Mouse (Mus musculus): ENCODE data around the gene Hoxa1. TPM values are rescaled to one million over a fixed set of nuclear protein-coding genes. Genes with fewer than 3 reads are reported as not detected.
A peak's percentile ranks its signal among the peaks of the same experiment; 100 is the strongest.

The Hoxa1 gene
- polyA plus RNA-seq, 1 experiment from 2014 or later = 1.6 TPM

- peak overlapping the region; percentile 8 for H3K27ac ChIP-seq (replicated peaks)
- peak overlapping the region; percentile 50 for H3K4me2 ChIP-seq
- ATAC-seq (ENCODE audit: extremely low read depth, insufficient number of reproducible peaks, low FRiP score, low TSS enrichment) = no peak
- H3K9ac ChIP-seq = peak overlapping the region; percentile 64
- H3K9me3 ChIP-seq = no peaks in the 10 kb centered on the region
- no peaks in the 10 kb centered on the region for H3K36me3 ChIP-seq
- no peaks in the 10 kb centered on the region for H3K4me1 ChIP-seq
- peak overlapping the region; percentile 52 for H3K4me3 ChIP-seq
- 5% methylated on average over 4 of the region's 4 CpGs for WGBS
- H3K27me3 ChIP-seq (replicated peaks) = peaks cover 99% of the 10 kb centered on the region
These were observed 21.0 kb upstream of the Hoxa1 start for GRCm38 (mm10) chr6:52178918-52179665.

DNA sequence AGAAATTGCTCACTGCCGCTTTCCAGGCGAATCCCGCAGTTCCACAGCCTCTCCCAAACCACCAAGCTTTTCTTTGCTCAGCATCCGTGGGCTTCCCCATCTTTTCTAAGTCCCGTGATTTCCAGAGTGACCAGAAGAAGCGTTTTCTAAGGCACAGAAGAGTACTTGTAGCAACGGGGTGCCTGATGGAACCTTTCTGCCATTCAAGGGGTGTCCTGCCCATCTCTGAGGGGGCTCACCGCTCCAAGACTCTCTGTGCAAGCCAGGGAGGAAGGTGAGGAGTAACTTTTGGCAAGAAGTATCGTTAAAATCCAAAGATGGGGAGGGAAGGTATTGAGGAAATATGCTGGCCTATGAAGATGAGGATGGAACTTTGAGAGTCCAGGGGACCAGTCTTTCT lies 19.7 kb upstream of the Hoxa1 start:
- peak overlapping the region; percentile 86 for H3K27ac ChIP-seq (replicated peaks)

DNA sequence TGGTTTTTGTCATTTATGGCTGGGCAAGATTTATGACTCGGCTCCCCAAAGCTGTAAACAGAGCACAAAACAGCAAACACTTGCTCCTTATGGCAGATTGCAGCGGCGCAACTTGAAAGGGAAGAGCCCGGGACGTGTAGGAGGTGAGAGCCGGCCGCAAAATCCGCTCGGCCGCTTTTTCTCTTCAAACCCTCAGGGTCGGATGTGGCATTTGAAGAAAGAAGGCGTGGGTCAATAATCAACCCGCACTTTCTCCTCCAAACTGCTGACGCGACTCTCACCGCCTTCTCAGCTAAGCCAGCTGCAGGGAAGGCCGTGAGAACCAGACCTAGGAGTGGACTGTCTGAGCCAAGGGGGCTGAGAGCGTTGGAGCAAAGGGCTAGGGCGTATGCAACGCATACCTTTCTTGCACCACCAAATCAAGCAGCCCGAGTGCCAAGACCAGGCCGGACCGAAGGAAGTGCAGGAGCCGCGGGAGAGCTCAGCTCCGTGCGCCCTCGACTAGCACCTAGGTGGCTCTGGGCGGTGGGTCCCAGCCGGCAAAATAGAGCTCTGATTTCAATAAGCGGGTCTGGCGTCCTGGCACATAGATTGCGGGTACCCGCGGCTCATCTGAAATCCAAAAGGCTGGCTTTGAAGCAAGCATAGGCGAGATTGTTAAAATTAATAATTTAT lies 19.1 kb upstream of the Hoxa1 start, which contains the start of gene 5730596B20Rik:
Gene 5730596B20Rik (plus strand): TSS at position 438 of the 675 bp plus-strand sequence.
- H3K4me2 ChIP-seq = peak within 1 kb of the TSS; percentile 50
- H3K9me3 ChIP-seq = no peaks in the 10 kb centered on the region
- ATAC-seq (ENCODE audit: extremely low read depth, insufficient number of reproducible peaks, low FRiP score, low TSS enrichment) = no peak
- peak within 1 kb of the TSS; percentile 52 for H3K4me3 ChIP-seq
- WGBS = 2% methylated on average over 36 of the region's 36 CpGs
- H3K36me3 ChIP-seq = no peaks in the 10 kb centered on the region
- peaks cover 99% of the 10 kb centered on the region for H3K27me3 ChIP-seq (replicated peaks)
- peak within 1 kb of the TSS; percentile 86 for H3K27ac ChIP-seq (replicated peaks)
- H3K9ac ChIP-seq = peak within 1 kb of the TSS; percentile 79
- peaks cover 7% of the 10 kb centered on the region for H3K4me1 ChIP-seq

More for the DNA sequence above, 19.7 kb upstream of the Hoxa1 start:
- H3K27me3 ChIP-seq (replicated peaks) = peaks cover 99% of the 10 kb centered on the region
- peak overlapping the region; percentile 52 for H3K4me3 ChIP-seq
- H3K9me3 ChIP-seq = no peaks in the 10 kb centered on the region
- WGBS = 5% methylated on average over 9 of the region's 9 CpGs
- H3K36me3 ChIP-seq = no peaks in the 10 kb centered on the region
- peak overlapping the region; percentile 50 for H3K4me2 ChIP-seq
- ATAC-seq (ENCODE audit: extremely low read depth, insufficient number of reproducible peaks, low FRiP score, low TSS enrichment) = no peak
- H3K4me1 ChIP-seq = peaks cover 1% of the 10 kb centered on the region
- peak overlapping the region; percentile 79 for H3K9ac ChIP-seq

GRCm38 (mm10) chr6:52176391-52176790 lies 18.3 kb upstream of the Hoxa1 start:
- peak overlapping the region; percentile 79 for H3K9ac ChIP-seq
- WGBS = 3% methylated on average over 6 of the region's 6 CpGs

DNA sequence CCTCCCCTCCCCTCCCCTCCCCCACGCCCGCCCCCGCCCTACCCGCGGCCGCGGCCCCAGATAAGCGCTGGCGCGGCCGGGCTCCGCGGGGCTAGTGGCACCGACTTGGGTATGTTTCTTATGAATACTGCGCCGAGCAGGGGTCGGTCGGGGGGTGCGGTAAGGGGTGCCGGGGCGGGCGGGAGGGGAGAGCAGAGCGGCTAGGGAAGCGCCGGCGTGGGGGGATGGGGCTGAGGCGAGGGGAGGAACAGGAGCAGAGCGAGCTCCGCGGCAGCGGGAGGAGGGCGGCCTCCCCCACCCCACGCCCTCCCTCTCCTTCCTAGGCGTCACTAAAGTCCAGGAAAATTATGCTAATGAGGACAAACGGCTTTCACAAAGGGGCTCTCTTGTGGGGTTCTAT lies 17.7 kb upstream of the Hoxa1 start:
- Histone ChIP-seq H3K9me3 (no peaks in the 10 kb centered on the region), H3K4me2 (peak overlapping the region; percentile 50), H3K27ac (replicated peaks) (peak overlapping the region; percentile 86), H3K4me1 (peaks cover 10% of the 10 kb centered on the region), H3K4me3 (peak overlapping the region; percentile 52), H3K36me3 (no peaks in the 10 kb centered on the region), H3K9ac (peak overlapping the region; percentile 79), H3K27me3 (replicated peaks) (peaks cover 99% of the 10 kb centered on the region)
- WGBS = 3% methylated on average over 25 of the region's 35 CpGs
- ATAC-seq (ENCODE audit: extremely low read depth, insufficient number of reproducible peaks, low FRiP score, low TSS enrichment) = no peak

More at GRCm38 (mm10) chr6:52176391-52176790, 18.3 kb upstream of the Hoxa1 start:
- Histone ChIP-seq H3K36me3 (no peaks in the 10 kb centered on the region), H3K9me3 (no peaks in the 10 kb centered on the region), H3K27me3 (replicated peaks) (peaks cover 99% of the 10 kb centered on the region), H3K27ac (replicated peaks) (peak overlapping the region; percentile 86), H3K4me1 (peaks cover 7% of the 10 kb centered on the region), H3K4me2 (peak overlapping the region; percentile 50), H3K4me3 (peak overlapping the region; percentile 52)
- no peak for ATAC-seq (ENCODE audit: extremely low read depth, insufficient number of reproducible peaks, low FRiP score, low TSS enrichment)

DNA sequence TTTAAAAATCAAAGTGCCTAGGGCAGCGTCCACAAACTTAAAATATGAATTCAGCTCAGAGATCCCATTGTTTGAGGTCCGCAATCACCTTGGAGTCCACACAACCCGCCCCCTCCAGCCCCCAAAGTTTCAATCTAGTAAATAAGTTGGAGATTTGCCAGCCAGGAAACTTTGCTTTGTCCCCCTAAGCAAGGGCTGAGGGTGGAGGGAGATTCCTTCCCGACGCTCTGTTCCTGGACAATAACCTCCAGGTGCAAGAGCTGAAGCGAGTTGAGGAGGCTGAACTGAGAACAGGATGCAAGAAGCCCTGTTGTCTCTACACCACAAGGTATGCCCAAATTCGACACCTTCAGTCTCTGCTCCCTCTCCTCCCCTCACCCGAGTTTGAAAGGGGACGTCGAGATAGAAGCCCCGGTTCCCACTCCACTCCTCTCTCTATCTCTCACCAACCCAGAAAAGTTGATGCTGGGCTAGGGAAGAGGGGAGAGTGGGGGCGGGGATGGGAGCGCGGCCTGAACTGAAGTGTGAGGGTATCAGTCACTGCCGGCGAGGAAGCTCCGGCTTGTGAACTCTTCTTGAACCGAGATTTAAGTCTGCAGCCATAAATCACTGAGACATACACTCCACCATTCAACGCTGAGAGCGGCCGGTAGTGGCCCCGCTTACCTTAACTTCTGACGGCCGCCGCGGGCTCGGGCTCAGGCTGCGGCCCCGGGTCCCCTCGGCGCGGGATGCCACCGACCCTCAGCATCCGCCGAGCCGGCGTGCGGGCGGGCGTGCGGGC lies 17.0 kb upstream of the Hoxa1 start:
- Histone ChIP-seq H3K27ac (replicated peaks) (peak overlapping the region; percentile 86), H3K36me3 (no peaks in the 10 kb centered on the region), H3K4me1 (peaks cover 18% of the 10 kb centered on the region), H3K4me3 (peak overlapping the region; percentile 52), H3K4me2 (peak overlapping the region; percentile 50), H3K27me3 (replicated peaks) (peaks cover 99% of the 10 kb centered on the region), H3K9ac (peak overlapping the region; percentile 79), H3K9me3 (no peaks in the 10 kb centered on the region)
- under 1% methylated on average over 41 of the region's 41 CpGs for WGBS
- peak; percentile 25; the same call in 1 of the 2 replicates for ATAC-seq (ENCODE audit: extremely low read depth, insufficient number of reproducible peaks, low FRiP score, low TSS enrichment)

DNA sequence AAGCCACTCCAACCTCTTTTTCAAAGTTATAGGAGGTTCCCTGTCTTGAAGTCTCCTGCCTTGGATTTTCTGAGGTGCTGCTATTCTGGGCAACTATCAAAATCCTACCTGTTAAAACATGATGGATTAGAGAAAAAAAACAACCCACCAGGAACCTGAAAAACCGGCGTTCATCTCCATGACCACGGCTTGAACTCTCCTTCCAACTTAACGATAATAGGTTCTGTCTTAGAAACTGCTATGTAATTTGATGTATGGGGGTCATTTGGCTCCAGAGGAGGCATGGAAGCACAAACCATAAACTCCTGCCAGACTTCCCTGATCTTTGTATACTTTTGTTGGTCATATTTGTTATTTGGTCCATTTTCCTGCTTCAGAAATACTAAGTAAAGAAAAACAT lies 15.5 kb upstream of the Hoxa1 start:
- Histone ChIP-seq H3K4me2 (peak overlapping the region; percentile 62), H3K4me1 (peaks cover 19% of the 10 kb centered on the region), H3K36me3 (no peaks in the 10 kb centered on the region), H3K9ac (0 out of 2 replicates have a peak overlapping the region, but pooled peaks have one; percentile 40), H3K9me3 (no peaks in the 10 kb centered on the region), H3K4me3 (peak overlapping the region; percentile 40), H3K27ac (replicated peaks) (peak overlapping the region; percentile 78; the same call in 1 of the 2 replicates), H3K27me3 (replicated peaks) (peaks cover 98% of the 10 kb centered on the region)
- ATAC-seq (ENCODE audit: extremely low read depth, insufficient number of reproducible peaks, low FRiP score, low TSS enrichment) = no peak
- 7% methylated on average over 4 of the region's 4 CpGs for WGBS

DNA sequence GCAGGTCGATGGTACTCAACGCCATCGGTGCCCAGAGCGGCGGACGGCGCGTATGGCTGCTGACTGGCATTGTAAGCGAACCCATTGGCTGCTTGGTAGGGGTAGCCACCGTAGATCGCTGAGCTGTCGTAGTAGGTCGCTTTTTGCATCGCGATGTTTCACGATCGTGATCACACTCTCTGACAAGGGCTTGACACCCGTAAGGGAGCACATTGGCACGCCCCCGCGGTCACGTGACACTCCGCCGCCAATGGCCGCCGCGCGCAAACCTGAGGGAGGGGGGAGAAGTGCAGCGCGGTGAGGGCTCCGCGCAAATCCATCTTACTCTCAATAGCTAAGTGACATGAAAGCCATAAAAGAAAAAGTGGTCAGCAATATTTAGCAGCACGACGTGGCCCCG lies 14.4 kb upstream of the Hoxa1 start:
- peak overlapping the region; percentile 78 for H3K27ac ChIP-seq (replicated peaks)
- H3K36me3 ChIP-seq = no peaks in the 10 kb centered on the region
- peaks cover 98% of the 10 kb centered on the region for H3K27me3 ChIP-seq (replicated peaks)
- H3K4me3 ChIP-seq = peak overlapping the region; percentile 40
- no peaks in the 10 kb centered on the region for H3K9me3 ChIP-seq
- peak overlapping the region; percentile 62 for H3K4me2 ChIP-seq
- H3K4me1 ChIP-seq = peaks cover 21% of the 10 kb centered on the region
- H3K9ac ChIP-seq = peak overlapping the region; percentile 47; the same call in 1 of the 2 replicates
- WGBS = 2% methylated on average over 35 of the region's 35 CpGs
- no peak for ATAC-seq (ENCODE audit: extremely low read depth, insufficient number of reproducible peaks, low FRiP score, low TSS enrichment)

DNA sequence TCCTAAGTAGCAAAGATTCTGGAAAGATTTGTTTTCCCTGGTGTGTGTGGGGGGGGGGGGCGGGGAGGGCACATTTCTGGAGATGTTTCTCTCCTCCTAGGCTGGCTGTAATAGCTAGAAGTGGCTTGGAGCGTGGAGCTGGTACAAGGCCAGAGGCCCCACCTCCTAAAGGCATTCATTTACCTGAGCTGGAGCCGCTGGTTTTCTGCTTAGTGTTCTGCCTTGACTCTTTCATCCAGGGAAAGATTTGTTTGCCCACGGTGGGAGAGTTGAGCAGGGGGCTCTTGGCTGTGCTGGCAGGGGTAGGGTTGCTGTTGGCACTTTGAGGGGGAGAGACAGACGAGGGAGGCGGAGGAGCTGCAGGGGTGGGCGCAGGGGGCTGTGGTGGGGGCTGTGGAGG lies 13.8 kb upstream of the Hoxa1 start:
- Histone ChIP-seq H3K27me3 (replicated peaks) (peaks cover 98% of the 10 kb centered on the region), H3K4me2 (peak overlapping the region; percentile 62), H3K4me1 (peaks cover 21% of the 10 kb centered on the region), H3K9me3 (no peaks in the 10 kb centered on the region), H3K27ac (replicated peaks) (peak overlapping the region; percentile 69), H3K9ac (peak overlapping the region; percentile 47; the same call in 1 of the 2 replicates), H3K4me3 (peak overlapping the region; percentile 40), H3K36me3 (no peaks in the 10 kb centered on the region)
- no peak for ATAC-seq (ENCODE audit: extremely low read depth, insufficient number of reproducible peaks, low FRiP score, low TSS enrichment)
- 17% methylated on average over 7 of the region's 7 CpGs for WGBS

- H3K4me3 ChIP-seq = no peak overlapping the region
- H3K27ac ChIP-seq (replicated peaks) = peak overlapping the region; percentile 74
- no peak overlapping the region for H3K9ac ChIP-seq
- no peaks in the 10 kb centered on the region for H3K9me3 ChIP-seq
- peaks cover 21% of the 10 kb centered on the region for H3K4me1 ChIP-seq
- ATAC-seq (ENCODE audit: extremely low read depth, insufficient number of reproducible peaks, low FRiP score, low TSS enrichment) = no peak
- WGBS = 7% methylated on average over 4 of the region's 4 CpGs
- H3K36me3 ChIP-seq = no peaks in the 10 kb centered on the region
- 0 out of 2 replicates have a peak overlapping the region, but pooled peaks have one; percentile 4 for H3K4me2 ChIP-seq
- H3K27me3 ChIP-seq (replicated peaks) = peaks cover 98% of the 10 kb centered on the region
These were observed 13.2 kb upstream of the Hoxa1 start for GRCm38 (mm10) chr6:52171331-52171730.

DNA sequence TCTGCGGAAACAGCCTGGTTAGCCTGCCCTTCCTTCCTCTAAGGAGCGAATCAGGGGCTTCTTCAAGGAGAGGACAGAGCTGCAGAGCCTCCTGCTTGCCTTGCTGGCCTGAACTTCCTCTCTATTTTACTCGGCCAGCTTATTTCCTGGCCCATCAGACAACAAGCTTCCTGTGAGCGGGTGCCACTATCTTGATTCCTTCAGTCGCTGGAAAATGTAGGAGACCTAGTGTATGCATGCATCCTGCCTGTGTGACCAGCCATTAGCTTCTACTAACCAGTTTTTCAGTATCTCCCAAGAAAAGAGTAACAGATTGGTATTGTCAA lies 12.7 kb upstream of the Hoxa1 start:
- Histone ChIP-seq H3K9ac (peak overlapping the region; percentile 59), H3K4me3 (peak overlapping the region; percentile 25), H3K4me1 (peaks cover 21% of the 10 kb centered on the region), H3K36me3 (no peaks in the 10 kb centered on the region), H3K4me2 (peak overlapping the region; percentile 44), H3K9me3 (no peaks in the 10 kb centered on the region), H3K27me3 (replicated peaks) (peaks cover 98% of the 10 kb centered on the region), H3K27ac (replicated peaks) (peak overlapping the region; percentile 74)
- no peak for ATAC-seq (ENCODE audit: extremely low read depth, insufficient number of reproducible peaks, low FRiP score, low TSS enrichment)
- 8% methylated on average over 5 of the region's 5 CpGs for WGBS

Data from heart, embryonic 13.5 days (tissue).